Mouse (Mus musculus) lung, adult 2 months (tissue): Measurements from ENCODE around the gene Slc7a8.
A peak's percentile ranks its signal among the peaks of the same experiment; 100 is the strongest.

Source experiments
- CTCF ChIP-seq: fragments of 200-500 bp; IDR thresholded peaks from 2 replicates; pipeline ENCODE4 v1.5.1; 2011; ENCODE audit warnings: mild to moderate bottlenecking, low read length, control low read depth; ENCODE audit not compliant: insufficient read depth
- POLR2A ChIP-seq: fragments of 200-500 bp; IDR thresholded peaks from 2 replicates; pipeline ENCODE4 v1.6.1; 2011; ENCODE audit warnings: low read depth, mild to moderate bottlenecking, control low read depth, low read length, borderline replicate concordance; ENCODE audit errors: extremely low read depth

GRCm38 (mm10) chr14:54686522-54687143, 95.1 kb downstream of the Slc7a8 start, which contains the start of gene Acin1:
- peak; percentile 97 for TF ChIP-seq POLR2A
- TF ChIP-seq CTCF = no peak
